Mouse (Mus musculus): ENCODE data around the gene Naa60. TPM values are rescaled to one million over a fixed set of nuclear protein-coding genes. Genes with fewer than 3 reads are reported as not detected.

Naa60 gene
- polyA plus RNA-seq, 1 experiment from 2014 or later = 106 TPM

DNA sequence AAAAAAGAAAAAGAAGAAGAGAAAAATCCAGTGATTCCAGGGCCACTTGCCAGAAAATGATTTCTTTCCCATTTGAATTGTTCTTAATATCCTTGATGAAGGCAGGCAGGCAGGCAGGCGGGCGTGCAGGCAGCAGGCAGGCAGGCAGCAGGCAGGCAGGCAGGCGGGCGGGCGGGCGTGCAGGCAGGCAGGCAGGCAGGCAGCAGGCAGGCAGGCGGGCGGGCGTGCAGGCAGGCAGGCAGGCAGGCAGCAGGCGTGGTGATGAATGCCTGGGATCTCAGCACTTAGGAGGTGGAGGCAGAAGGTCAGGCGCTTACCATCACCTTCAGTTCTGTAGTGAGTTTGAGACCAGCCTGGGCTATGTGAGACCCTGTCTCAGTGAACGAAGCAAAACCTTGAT is 19.6 kb upstream of the Naa60 start:
- Histone ChIP-seq H3K27ac (no peak overlapping the region), H3K9me3 (no peaks in the 10 kb centered on the region), H3K4me2 (no peak overlapping the region), H3K27me3 (replicated peaks) (no peaks in the 10 kb centered on the region), H3K9ac (no peak overlapping the region), H3K36me3 (replicated peaks) (no peaks in the 10 kb centered on the region), H3K4me1 (peaks cover 12% of the 10 kb centered on the region), H3K4me3 (no peak overlapping the region)
- ATAC-seq (replicated peaks) = no peak
- 40% methylated on average over 12 of the region's 12 CpGs for WGBS

DNA sequence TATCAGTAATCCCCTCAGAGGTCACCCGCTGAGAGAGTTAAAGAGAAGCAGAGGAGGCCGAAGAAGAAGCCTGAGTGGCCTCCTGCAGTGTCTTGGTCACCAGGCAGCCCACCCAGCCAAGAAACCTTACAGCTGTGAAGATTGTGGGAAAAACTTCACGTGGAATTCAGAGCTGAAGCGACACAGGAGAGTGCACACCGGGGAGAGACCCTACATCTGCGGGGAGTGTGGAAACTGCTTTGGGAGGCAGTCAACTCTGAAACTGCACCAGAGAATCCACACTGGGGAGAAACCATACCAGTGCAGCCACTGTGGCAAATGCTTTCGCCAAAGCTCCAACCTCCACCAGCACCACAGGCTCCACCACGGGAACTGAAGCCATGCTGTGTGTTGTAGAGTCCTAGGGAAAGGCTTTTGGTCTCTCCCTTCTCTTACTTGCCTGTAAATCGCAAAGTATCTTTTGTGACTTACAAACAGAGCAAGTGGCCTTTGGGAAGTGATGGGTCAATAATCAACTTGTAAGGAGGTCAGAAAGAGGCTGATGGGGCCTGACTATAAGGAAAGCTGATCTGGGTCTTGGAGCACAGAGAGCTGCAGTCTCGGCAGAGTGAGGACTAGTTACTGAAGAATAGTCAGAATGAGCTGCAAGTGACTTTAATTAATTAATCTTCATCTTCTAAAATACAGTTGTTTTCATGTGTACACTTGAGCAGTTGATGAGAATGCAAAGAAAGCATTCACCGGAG is 17.6 kb upstream of the Naa60 start:
- H3K9me3 ChIP-seq = no peaks in the 10 kb centered on the region
- no peak overlapping the region for H3K27ac ChIP-seq
- no peaks in the 10 kb centered on the region for H3K4me1 ChIP-seq
- ATAC-seq (replicated peaks) = no peak
- no peak overlapping the region for H3K4me2 ChIP-seq
- H3K9ac ChIP-seq = no peak overlapping the region
- 42% methylated on average over 11 of the region's 11 CpGs for WGBS
- H3K36me3 ChIP-seq (replicated peaks) = no peaks in the 10 kb centered on the region
- no peaks in the 10 kb centered on the region for H3K27me3 ChIP-seq (replicated peaks)
- no peak overlapping the region for H3K4me3 ChIP-seq

DNA sequence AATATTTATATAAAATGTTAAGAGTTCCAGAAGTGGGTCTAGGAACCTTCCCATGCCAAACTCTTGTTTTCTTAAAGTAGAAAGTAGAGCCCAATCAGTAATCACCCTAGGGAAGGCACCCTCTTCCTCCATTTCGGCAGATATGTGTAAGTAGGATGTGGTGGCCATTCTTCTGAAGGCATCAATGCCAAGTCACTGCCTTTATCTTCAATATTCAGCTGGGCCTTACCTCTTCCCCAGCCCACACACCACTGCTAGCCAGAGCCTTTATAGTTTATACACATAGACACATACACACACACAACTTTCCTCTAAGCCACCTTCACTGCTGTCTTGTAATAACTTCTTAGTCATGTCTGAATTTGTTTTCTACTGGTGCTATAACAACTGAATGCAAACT is 16.4 kb upstream of the Naa60 start:
- H3K27me3 ChIP-seq (replicated peaks) = no peaks in the 10 kb centered on the region

DNA sequence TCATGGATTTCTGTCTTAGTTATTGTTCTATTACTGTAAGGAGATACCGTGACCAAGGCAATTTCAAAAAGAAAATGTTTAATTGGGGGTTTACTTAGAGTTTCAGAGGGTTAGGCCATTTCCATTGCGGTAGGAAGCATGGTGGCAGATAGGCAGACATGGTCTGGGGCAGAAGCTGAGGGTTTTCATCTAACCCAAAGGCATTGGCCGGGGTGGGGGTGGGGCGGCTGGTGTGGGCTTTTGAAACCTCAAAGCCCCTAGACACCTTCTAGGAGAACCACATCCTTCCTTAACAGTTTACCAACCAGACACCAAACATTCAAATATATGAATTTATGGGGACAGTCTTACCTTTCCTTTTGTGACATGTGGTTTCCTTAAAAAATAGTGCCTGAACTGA is 12.9 kb upstream of the Naa60 start:
- H3K27ac ChIP-seq = no peak overlapping the region
- no peak overlapping the region for H3K4me2 ChIP-seq
- H3K36me3 ChIP-seq (replicated peaks) = peaks cover 8% of the 10 kb centered on the region
- no peak overlapping the region for H3K4me3 ChIP-seq
- ATAC-seq (replicated peaks) = no peak
- H3K9me3 ChIP-seq = no peaks in the 10 kb centered on the region
- WGBS = 92% methylated on average over 4 of the region's 4 CpGs
- H3K4me1 ChIP-seq = no peaks in the 10 kb centered on the region
- H3K27me3 ChIP-seq (replicated peaks) = no peaks in the 10 kb centered on the region
- no peak overlapping the region for H3K9ac ChIP-seq

More for the DNA sequence above, 16.4 kb upstream of the Naa60 start:
- no peak overlapping the region for H3K27ac ChIP-seq
- no peak overlapping the region for H3K4me2 ChIP-seq
- H3K9me3 ChIP-seq = no peaks in the 10 kb centered on the region
- no peak for ATAC-seq (replicated peaks)
- no peaks in the 10 kb centered on the region for H3K4me1 ChIP-seq
- peaks cover 4% of the 10 kb centered on the region for H3K36me3 ChIP-seq (replicated peaks)
- no peak overlapping the region for H3K9ac ChIP-seq
- WGBS = 84% methylated on average over 1 of the region's 1 CpGs
- H3K4me3 ChIP-seq = no peak overlapping the region

DNA sequence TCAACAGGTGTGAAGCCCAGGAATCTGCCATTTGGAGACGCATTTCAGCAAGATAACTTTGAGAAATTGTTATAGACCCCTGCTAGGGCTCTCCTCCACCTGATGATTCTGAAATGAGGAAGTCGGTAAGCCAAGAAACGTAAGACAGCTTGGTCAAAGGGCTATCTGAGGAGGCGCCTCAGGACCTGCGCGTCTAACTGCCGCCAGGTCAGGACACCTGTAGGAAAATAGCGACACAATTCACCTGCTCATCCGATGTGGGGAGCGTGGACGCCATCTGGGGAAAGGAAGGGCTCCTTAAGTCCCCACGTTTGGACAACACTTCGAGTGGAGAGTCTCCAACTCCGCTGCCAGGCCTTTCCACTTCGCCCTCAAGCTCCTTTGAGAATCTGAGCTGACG is 360 bp upstream of the Naa60 start:
- peak overlapping the region; percentile 49 for H3K27ac ChIP-seq
- peaks cover 20% of the 10 kb centered on the region for H3K4me1 ChIP-seq
- H3K9ac ChIP-seq = peak overlapping the region; percentile 47
- no peaks in the 10 kb centered on the region for H3K9me3 ChIP-seq
- no peaks in the 10 kb centered on the region for H3K27me3 ChIP-seq (replicated peaks)
- H3K4me2 ChIP-seq = peak overlapping the region; percentile 87
- H3K36me3 ChIP-seq (replicated peaks) = 0 out of 2 replicates have a peak, but pooled peaks cover 3% of the 10 kb centered on the region
- H3K4me3 ChIP-seq = peak overlapping the region; percentile 44
- ATAC-seq (replicated peaks) = no peak
- under 1% methylated on average over 16 of the region's 16 CpGs for WGBS

DNA sequence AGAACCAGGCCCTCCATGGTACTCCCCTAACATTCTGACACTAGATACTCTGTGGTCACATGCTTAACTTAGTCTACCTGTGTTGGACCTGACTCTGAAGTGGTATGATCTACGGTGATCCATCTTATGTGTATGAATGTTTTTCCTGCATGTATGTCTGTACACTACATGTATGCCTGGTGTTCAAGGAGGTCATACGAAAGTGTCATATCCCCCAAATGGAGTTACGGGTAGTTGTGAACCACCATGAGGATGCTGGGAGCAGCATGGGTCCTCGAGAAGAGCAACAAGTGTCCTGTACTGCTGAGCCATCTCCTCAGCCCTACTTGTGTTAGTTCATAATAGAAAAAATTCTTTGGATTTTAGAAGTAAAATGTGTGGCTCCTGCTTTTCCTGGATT is 4.2 kb downstream of the Naa60 start:
- H3K4me1 ChIP-seq = peaks cover 13% of the 10 kb centered on the region
- H3K27ac ChIP-seq = no peak overlapping the region
- H3K9me3 ChIP-seq = no peaks in the 10 kb centered on the region
- H3K4me2 ChIP-seq = no peak overlapping the region
- H3K36me3 ChIP-seq (replicated peaks) = peaks cover 3% of the 10 kb centered on the region; the same call in 1 of the 2 replicates
- ATAC-seq (replicated peaks) = no peak
- no peaks in the 10 kb centered on the region for H3K27me3 ChIP-seq (replicated peaks)
- 98% methylated on average over 4 of the region's 4 CpGs for WGBS
- no peak overlapping the region for H3K9ac ChIP-seq
- no peak overlapping the region for H3K4me3 ChIP-seq

DNA sequence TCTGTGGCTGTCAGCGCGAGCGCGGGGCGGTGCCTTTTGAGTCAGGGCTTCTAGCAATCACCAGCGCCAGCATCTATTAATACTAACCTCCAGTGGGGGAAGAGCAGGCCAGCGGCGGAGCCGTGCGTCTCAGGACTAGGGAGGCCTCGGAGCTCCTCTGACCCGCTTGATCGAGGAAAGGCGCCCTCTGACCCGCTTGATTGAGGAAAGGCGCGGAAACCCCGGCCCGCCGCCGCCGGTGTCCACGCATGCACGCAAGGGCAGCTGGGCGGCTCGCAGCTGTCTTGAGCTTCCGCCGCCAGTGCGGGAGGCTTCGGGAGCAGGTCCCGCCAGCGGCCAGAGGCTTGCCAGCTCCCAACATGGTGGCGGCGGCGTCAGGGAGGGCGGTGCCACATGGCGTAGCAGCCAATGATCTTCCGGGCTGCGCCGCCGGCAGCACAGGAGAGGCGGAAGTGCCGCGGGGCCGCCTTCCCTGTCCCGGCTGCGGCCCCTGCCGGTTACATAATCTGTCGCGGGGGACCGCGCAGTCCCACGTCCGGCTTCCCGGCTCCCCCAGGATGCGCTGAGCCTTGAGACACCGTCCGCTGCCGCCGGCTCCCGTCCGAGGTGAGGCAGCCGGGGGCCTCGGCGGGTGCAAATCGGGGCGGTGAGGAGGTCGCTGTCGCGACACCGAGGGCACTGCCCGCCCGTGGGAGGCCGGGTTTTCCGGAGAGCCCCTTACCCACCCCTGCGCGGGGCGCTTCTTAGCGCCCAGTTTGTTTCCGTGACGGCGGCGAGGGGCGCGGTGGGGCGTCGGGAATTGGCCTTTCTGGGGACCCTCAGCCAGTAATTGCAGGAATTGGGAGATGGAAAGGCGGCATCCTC is 12.3 kb downstream of the Naa60 start, which contains the start of the genes Zfp597 and Gm20695:
TSS of gene Zfp597 (minus strand) at position 361 of the 864 bp plus-strand sequence.
TSS of gene Gm20695 (plus strand) at position 448 of the 864 bp plus-strand sequence.
- under 1% methylated on average over 88 of the region's 88 CpGs for WGBS
- H3K9me3 ChIP-seq = no peaks in the 10 kb centered on the region
- H3K27ac ChIP-seq = peak within 1 kb of the TSS; percentile 93
- H3K27me3 ChIP-seq (replicated peaks) = no peaks in the 10 kb centered on the region
- peak within 1 kb of the TSS; percentile 85 for H3K9ac ChIP-seq
- peaks cover 32% of the 10 kb centered on the region for H3K4me1 ChIP-seq
- H3K36me3 ChIP-seq (replicated peaks) = no peaks in the 10 kb centered on the region
- H3K4me2 ChIP-seq = peak within 1 kb of the TSS; percentile 69
- H3K4me3 ChIP-seq = peak within 1 kb of the TSS; percentile 87
- ATAC-seq (replicated peaks) = peak; percentile 98

DNA sequence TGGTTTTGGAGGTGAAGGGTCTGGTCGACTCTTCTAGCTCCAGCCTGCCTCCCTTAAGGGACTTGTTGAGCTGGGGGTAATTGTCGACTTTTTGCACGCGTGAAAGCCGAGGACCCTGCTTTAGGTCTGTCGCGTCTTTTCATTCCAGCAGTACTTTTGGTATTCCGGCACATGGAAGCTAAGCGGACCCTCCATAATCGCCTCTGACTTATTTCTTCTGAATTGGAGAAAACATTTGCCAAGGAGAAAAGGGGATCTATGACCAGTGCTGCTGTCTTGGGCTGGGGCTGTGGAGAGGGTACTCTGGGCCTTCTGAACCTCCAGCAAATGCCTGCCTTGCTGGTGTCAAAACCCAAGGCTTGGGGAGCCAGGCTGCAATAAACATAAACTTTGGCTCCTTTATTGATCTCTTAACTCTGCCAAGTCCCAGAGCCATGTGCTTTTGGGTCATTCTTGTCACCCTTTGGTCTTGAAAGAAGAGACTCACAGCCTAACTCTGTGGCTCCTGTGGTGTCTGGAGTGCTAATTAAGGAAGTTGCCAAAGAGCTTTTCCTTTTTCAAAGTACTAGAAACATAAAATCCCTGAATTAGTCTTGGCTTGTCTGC is 13.0 kb downstream of the Naa60 start:
- Histone ChIP-seq H3K9me3 (no peaks in the 10 kb centered on the region), H3K4me1 (peaks cover 32% of the 10 kb centered on the region), H3K4me2 (peak overlapping the region; percentile 69), H3K27ac (peak overlapping the region; percentile 93), H3K27me3 (replicated peaks) (no peaks in the 10 kb centered on the region), H3K4me3 (peak overlapping the region; percentile 87), H3K9ac (peak overlapping the region; percentile 85), H3K36me3 (replicated peaks) (no peaks in the 10 kb centered on the region)
- 4% methylated on average over 10 of the region's 10 CpGs for WGBS
- ATAC-seq (replicated peaks) = peak; percentile 21; the same call in 1 of the 2 replicates

DNA sequence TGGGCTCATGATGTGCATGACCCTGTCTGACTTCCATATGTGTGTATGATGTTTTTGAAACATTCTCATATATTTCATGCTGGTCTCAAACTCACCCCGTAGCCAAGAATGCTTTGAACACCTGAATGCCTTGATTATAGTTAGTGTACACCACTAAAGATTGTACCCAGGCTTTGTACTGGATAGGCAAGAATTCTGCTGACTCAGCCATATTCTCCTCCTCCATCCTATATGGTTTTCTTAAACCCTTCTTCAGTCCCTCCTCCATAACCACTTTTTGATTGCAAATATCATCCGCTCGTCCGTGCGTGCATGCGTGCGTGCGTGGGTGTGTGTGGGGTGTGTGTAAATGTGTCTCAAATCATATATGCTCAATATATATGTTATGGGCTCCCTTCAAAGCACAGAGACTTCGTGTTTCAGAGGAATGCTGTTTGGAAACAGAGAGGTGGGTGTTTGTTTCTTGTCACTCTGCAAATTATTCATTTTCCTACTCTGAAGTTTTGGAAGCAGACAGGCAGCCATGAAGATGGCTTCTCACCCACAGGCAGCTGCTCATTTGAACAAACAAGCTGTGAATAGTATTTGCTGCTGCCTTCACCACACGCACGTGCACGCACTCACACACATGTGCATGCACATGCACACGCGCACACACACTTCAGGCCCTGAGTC is 19.6 kb downstream of the Naa60 start:
- Histone ChIP-seq H3K4me3 (no peak overlapping the region), H3K9me3 (no peaks in the 10 kb centered on the region), H3K27ac (no peak overlapping the region), H3K9ac (no peak overlapping the region), H3K36me3 (replicated peaks) (0 out of 2 replicates have a peak, but pooled peaks cover 4% of the 10 kb centered on the region), H3K27me3 (replicated peaks) (no peaks in the 10 kb centered on the region), H3K4me2 (no peak overlapping the region), H3K4me1 (peaks cover 4% of the 10 kb centered on the region; the same call in 1 of the 2 replicates)
- WGBS = 96% methylated on average over 14 of the region's 14 CpGs
- ATAC-seq (replicated peaks) = no peak

DNA sequence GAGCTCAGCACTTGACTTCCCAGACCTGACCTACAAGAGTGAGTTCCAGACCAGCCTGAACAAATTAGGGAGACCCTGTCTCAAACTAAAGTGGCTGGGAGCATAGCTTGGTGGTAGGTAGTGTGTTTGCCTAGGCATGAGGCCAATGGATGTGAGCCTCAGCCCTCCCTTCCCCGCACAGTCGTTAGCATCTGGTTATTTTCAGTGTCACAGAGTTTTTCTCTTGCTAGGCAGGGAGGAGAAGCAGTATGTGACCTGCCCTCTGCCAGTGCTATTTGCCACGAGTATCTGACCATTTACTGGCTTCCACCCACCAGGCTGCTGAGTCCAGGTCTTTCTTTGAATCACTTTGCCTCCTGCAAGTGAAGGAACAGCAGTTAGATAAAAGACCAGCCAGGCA is 21.6 kb downstream of the Naa60 start:
- no peak for ATAC-seq (replicated peaks)
- H3K36me3 ChIP-seq (replicated peaks) = peaks cover 20% of the 10 kb centered on the region
- no peaks in the 10 kb centered on the region for H3K4me1 ChIP-seq
- no peak overlapping the region for H3K4me3 ChIP-seq
- no peaks in the 10 kb centered on the region for H3K9me3 ChIP-seq
- 83% methylated on average over 3 of the region's 3 CpGs for WGBS
- no peak overlapping the region for H3K9ac ChIP-seq
- H3K27ac ChIP-seq = no peak overlapping the region
- H3K4me2 ChIP-seq = no peak overlapping the region
- H3K27me3 ChIP-seq (replicated peaks) = no peaks in the 10 kb centered on the region

DNA sequence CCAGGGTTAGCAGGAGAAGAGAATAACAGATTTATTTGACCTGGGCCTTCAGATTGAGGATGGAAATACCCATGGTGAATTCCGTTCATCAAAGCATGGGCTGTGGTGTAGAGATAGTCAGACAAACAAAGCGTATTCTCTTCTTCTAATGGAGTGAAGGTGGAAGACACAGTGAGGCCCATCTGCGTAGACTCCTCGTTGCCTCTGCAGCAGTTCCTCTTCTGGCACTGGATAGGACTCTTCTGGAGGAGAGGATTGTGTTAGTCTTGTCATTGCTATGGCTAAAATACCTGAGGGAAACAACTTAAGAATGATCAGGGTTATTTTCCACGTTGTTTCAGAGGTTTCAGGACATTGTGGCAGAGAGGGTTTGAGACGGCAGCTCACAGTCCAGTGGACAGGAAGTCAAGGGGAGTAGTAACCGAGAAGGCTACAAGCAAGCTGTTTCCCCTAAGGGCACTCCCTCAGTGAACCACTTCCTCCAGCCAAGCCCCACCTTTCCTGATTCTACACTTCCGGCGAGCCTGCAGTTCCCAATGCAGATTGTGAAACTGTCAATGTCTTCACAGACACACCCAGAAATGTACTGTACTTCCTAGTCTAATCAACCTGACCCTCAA is 23.1 kb downstream of the Naa60 start:
- H3K27ac ChIP-seq = no peak overlapping the region
- WGBS = 88% methylated on average over 9 of the region's 9 CpGs
- H3K9me3 ChIP-seq = no peaks in the 10 kb centered on the region
- no peaks in the 10 kb centered on the region for H3K27me3 ChIP-seq (replicated peaks)
- no peak overlapping the region for H3K9ac ChIP-seq
- peaks cover 35% of the 10 kb centered on the region for H3K36me3 ChIP-seq (replicated peaks)
- no peak overlapping the region for H3K4me3 ChIP-seq
- ATAC-seq (replicated peaks) = no peak
- H3K4me2 ChIP-seq = no peak overlapping the region
- no peaks in the 10 kb centered on the region for H3K4me1 ChIP-seq

All from midbrain, embryonic 15.5 days (tissue).